Mouse (Mus musculus) gastrocnemius, adult 2 months (tissue): ENCODE measurements around the gene Smad3. TPM values are rescaled to one million over a fixed set of nuclear protein-coding genes. Genes with fewer than 3 reads are reported as not detected.
A peak's percentile ranks its signal among the peaks of the same experiment; 100 is the strongest.

Source experiments
- DNase-seq: peaks from one replicate; pipeline ENCODE4 v3.0.0; 2022
- H3K27ac ChIP-seq: fragments of 200-600 bp; 2 replicates; pipeline ENCODE4 v1.8.1; 2022; ENCODE audit warnings: mild to moderate bottlenecking
- H3K4me3 ChIP-seq: fragments of 200-600 bp; 2 replicates; pipeline ENCODE4 v1.8.1; 2022; ENCODE audit warnings: mild to moderate bottlenecking, moderate library complexity
- CTCF ChIP-seq: fragments of 200-600 bp; IDR thresholded peaks from 2 replicates; pipeline ENCODE4 v1.8.1; 2022; ENCODE audit warnings: antibody characterized with exemption, mild to moderate bottlenecking, moderate library complexity
- intact Hi-C: fragments of 180-260 bp; cut with DNase I; formaldehyde crosslinking; loops from one replicate; pipeline ENCODE4 v1.15.1; 2025
- total RNA-seq, 2 experiments: library from RNA; stranded (reverse); gene quantifications; 2 replicates each; pipeline ENCODE4 v1.2.3; 2021

Smad3 gene
- total RNA-seq, 2 experiments from 2014 or later = 61.7 to 75.3 TPM

DNA sequence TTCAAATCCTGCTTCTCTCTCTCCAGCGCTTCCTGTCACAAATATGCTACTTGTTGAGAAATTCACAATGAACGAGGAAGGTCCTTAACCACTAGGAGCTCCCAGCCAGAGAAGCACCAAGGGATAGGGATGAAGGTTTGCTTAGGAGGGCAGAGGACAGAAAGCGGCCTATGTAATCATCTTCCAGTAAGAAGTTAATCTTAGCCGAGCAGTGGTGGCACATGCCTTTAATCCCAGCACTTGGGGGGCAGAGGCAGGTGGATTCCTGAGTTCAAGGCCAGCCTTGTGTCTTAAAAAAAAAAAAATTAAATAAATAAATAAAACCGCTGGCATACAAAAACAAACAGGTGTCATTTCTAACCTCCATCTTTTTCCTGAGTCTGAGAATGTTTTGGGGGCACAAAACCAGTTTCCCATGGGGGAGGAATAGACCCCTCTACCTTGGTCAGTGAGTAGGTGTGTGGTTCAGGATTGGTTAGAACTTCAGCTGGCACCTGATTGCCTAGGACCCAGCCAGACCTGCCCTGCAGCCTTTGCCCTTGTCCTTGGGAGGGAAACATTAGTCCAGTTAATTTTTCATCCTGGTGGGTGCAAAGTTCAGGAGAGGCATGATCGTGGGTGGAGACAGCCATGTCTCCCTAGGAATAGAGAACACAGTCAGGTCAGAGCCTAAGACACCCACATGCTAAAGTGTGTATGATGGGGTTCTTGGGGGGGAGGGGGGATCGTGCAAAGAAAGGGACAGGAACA lies 2.4 kb upstream of the Smad3 start:
- no peak overlapping the region for H3K4me3 ChIP-seq
- no peak overlapping the region for H3K27ac ChIP-seq
- DNase-seq = no peak
- intact Hi-C loops = loop anchor here (2.0 to 5.0 kb wide), 2 partner anchors 109 to 158 kb away; partner anchors contain the start of genes Aagab and Iqch
- TF ChIP-seq CTCF = no peak

- peak overlapping the region; percentile 97 for H3K27ac ChIP-seq
- DNase-seq = no peak
- no peak for TF ChIP-seq CTCF
- H3K4me3 ChIP-seq = peak overlapping the region; percentile 95
- intact Hi-C loops = loop anchor here (2.0 to 5.0 kb wide), 2 partner anchors 108 to 157 kb away; partner anchors contain the start of genes Aagab and Iqch
Measured at GRCm38 (mm10) chr9:63758641-63759391, 1.0 kb upstream of the Smad3 start.

DNA sequence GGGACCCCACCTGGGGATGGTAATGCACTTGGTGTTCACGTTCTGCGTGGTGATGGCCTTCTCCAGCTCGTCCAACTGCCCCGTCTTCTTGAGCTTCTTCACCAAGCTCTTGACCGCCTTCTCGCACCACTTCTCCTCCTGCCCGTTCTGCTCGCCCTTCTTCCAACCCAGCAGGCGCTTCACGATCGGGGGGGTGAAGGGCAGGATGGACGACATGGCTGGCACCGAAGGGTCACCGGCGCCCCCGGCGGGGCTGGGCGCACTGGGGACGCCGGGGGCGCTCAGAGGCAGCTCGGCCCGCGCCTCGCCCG lies 377 bp downstream of the Smad3 start:
- TF ChIP-seq CTCF = no peak
- no peak for DNase-seq
- intact Hi-C loops = loop anchor here (2.0 to 5.0 kb wide), 2 partner anchors 93 to 155 kb away; partner anchors contain the start of genes Aagab and Iqch
- H3K27ac ChIP-seq = peak overlapping the region; percentile 97
- H3K4me3 ChIP-seq = peak overlapping the region; percentile 95

DNA sequence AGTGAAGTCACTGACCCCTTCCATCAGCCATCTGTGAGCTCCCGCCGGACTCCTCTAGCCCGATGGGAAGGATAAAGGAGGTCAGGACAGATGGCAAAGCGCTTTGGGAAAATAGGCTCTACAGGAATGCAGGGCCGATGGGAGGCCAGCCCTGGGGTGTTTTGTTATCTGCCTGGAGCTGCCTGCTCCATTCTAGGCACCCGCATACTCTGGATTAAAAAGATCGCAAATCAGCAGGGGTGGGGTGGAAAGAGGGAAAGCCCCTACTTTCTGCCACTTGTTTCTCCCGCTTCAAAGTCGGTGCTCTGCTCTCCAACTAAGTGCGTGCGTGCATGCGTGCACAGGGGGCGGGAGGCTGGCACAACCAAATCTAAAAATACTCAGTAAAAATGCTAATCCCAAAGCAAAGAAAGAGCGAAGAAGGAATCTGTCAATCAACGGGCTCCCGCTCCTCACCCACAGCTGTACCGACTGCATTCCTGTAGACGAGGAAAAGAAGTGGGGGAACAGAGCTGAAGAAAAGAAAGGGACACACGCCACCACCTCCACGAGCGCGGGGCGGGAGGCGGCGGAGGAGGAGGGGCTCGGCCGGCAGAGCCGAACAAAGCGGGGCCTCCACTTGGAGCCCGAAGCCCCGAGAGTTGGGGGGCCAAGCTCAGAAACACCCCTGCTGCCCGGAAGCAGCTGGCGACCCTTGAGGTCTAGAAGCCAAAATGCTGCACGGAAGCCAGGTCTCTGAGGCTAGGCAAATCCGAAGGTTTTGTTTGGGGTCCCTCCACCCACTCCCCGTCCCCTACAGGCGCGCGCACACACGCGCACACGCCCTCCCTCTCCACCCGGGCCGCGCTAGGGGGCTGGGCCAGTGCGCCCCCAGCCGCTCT lies 973 bp downstream of the Smad3 start:
- intact Hi-C loops = loop anchor here (2.0 to 5.0 kb wide), 2 partner anchors 92 to 155 kb away; partner anchors contain the start of genes Aagab and Iqch
- Histone ChIP-seq H3K27ac (peak overlapping the region; percentile 97), H3K4me3 (peak overlapping the region; percentile 95)
- no peak for TF ChIP-seq CTCF
- DNase-seq = peak; percentile 58

- Histone ChIP-seq H3K4me3 (peak overlapping the region; percentile 95), H3K27ac (peak overlapping the region; percentile 97)
- DNase-seq = peak; percentile 62
- no peak for TF ChIP-seq CTCF
- intact Hi-C loops = loop anchor here (2.0 to 5.0 kb wide), 3 partner anchors 53 to 154 kb away; partner anchors contain the start of genes Aagab and Iqch
Measured at GRCm38 (mm10) chr9:63755671-63756543, 1.9 kb downstream of the Smad3 start.

GRCm38 (mm10) chr9:63754556-63755510 lies 3.0 kb downstream of the Smad3 start:
- Histone ChIP-seq H3K4me3 (peak overlapping the region; percentile 95), H3K27ac (peak overlapping the region; percentile 97)
- peak; percentile 67 for DNase-seq
- no peak for TF ChIP-seq CTCF
- intact Hi-C loops = loop anchor here (2.0 to 5.0 kb wide), 2 partner anchors 52 to 153 kb away; partner anchors contain the start of genes Aagab and Iqch

DNA sequence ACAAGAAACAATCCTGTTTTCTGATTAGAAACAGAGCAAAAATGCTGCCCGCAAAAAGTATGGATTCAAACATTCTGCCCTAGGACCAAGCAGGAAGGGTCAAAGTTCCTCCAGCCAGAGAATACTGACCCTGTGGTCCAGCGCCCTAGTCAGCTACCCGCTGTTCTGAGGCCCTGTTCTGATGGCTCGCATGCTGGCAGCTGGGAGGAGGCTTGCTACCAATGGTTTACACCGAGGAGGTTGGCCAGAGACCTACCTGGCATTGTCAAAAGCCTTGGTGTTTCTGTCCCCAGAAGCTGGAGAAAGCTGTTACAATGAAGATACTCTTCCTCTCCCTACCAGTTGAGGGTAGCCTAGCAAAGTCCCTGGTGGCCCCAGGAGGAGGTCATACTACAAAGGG lies 3.8 kb downstream of the Smad3 start:
- no peak for TF ChIP-seq CTCF
- Histone ChIP-seq H3K27ac (peak overlapping the region; percentile 97), H3K4me3 (peak overlapping the region; percentile 95)
- DNase-seq = no peak
- intact Hi-C loops = loop anchor here (2.0 kb wide), 1 partner anchor 51 kb away; no protein-coding TSS in a partner anchor

- Histone ChIP-seq H3K27ac (peak overlapping the region; percentile 97; the same call in 1 of the 2 replicates), H3K4me3 (no peak overlapping the region)
- DNase-seq = no peak
- intact Hi-C loops = no loop called here
- TF ChIP-seq CTCF = no peak
Measured at GRCm38 (mm10) chr9:63753359-63753758, 4.4 kb downstream of the Smad3 start.

GRCm38 (mm10) chr9:63752576-63752975 lies 5.2 kb downstream of the Smad3 start:
- Histone ChIP-seq H3K4me3 (no peak overlapping the region), H3K27ac (no peak overlapping the region)
- intact Hi-C loops = no loop called here
- TF ChIP-seq CTCF = no peak
- DNase-seq = no peak

DNA sequence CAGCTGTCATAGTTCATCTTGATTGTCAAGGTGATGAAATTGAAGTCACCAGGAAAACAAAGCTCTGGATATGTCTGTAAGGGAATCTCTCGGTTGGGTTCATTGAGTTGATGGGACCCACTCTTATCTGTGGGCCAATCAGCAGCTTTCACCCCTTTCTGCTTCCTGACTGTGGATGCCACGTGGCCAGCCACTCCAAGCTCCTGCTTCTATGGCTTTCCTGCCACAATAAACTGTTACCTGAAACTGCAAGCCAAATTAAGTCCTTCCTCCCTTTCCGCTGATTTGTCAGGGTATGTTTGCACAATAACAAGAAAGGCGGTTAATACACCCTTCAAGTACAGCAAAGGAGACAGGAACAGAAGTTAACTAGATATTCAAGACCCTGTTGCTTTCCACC lies 6.5 kb downstream of the Smad3 start:
- DNase-seq = no peak
- TF ChIP-seq CTCF = no peak
- H3K4me3 ChIP-seq = no peak overlapping the region
- no peak overlapping the region for H3K27ac ChIP-seq
- intact Hi-C loops = no loop called here
